Mouse (Mus musculus): ENCODE measurements around the gene Rnf5.

Gene Rnf5

DNA sequence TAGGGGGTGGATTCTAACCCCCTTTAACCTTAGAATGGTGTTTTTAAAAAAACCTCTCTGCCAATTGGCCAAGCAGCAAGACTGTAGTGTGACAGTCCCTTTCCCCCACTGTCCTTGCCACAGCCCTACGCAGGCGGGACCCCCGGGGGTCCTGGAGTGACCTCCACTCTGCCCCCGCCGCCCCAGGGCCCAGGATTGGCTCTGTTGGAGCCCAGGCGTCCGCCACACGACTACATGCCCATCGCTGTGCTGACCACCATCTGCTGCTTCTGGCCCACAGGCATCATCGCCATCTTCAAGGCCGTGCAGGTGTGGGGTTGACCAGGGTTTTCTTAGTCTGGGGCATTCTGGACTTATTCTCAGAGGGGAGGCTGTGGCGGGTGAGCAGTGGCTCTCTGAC is 28.2 kb upstream of the Rnf5 start:
- no peak for DNase-seq

- peak; percentile 65 to 73 for DNase-seq
Observed at GRCm38 (mm10) chr17:34630761-34631301, 27.3 kb upstream of the Rnf5 start.

- DNase-seq = peak; percentile 81 to 88
Observed at GRCm38 (mm10) chr17:34629796-34630603, 26.5 kb upstream of the Rnf5 start.

DNA sequence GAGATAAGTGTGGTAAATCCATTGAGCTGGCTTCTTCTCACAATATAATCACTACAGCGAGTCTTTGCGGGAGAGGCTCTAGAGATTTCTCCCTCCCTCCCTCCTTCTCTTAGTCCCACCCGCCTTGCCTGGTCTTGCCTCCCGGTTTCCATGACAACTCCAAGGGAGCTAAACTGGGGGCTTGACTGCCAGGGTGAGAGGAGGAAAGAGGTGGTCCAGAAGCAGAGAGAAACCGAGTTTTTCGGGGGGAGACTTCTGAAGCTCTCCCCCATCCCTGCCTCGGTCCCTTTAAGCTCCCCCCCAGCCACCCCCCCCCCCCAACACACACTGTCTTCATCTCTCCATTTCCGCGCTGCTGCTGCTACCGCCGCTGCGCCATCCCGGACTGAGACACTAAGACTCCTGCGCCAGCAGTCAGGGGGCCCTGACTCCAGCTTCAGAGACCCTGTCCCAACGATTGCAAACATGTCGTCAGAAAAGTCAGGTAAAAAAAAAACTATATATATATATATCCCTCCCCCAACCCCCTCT is 25.8 kb upstream of the Rnf5 start, which contains the start of gene Prrt1:
TSS of gene Prrt1 (plus strand) at position 313 of the 531 bp plus-strand sequence.
- DNase-seq = peak in 1 of 2 experiments; percentile 48

DNA sequence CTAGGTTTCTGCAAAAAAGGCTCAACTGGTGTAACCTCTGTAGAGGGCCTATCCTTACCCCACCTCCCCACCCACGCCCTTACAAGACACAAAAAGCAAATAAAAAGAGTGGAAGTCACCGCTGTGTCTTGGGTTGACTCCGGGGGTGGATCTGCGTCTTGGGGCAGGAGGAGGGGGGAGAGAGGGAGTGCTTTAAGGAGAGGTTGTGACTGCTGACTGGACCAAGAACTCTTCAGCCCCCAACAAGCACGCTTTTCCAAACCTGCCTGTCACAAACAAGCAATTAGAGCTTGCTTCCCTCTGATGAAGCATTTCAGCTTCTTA is 25.1 kb upstream of the Rnf5 start:
- DNase-seq = peak in 1 of 2 experiments; percentile 55

DNA sequence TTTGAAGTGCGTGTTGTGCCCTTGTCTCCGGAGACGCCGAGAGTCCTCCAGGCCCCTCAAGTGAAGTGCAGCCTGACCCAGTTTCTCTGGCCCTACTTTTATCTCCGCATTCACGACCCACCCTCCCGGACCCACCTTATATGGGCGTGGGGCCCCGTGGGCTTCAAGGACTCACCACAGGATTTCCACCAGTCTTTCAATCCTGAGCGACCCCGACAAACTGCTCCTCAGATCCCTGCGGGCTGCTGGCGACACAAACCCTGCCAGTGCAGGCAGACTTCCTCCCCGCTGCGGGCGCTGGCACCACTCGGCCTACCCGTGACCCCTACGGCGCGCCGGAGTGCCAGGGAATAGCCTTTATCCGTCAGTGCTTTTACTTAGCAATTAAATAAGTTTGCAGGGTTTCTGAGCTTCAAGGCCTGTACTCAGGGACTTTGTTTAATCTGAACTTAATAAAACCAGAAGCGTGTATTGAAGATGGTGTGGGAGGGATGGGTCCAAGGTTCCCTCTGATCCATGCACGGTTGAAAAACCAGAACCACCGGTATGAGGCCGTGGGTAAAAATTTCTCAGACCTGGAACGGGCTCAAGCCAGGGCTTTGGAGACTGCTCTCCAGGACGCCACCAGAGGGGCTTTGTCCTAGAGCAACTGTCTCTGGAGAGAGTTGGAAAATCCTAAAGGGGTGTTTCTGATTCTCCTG is 24.6 kb upstream of the Rnf5 start, which contains the start of gene Ppt2:
TSS of gene Ppt2 (minus strand) at position 568 of the 701 bp plus-strand sequence.
- peak; percentile 59 to 66 for DNase-seq

DNA sequence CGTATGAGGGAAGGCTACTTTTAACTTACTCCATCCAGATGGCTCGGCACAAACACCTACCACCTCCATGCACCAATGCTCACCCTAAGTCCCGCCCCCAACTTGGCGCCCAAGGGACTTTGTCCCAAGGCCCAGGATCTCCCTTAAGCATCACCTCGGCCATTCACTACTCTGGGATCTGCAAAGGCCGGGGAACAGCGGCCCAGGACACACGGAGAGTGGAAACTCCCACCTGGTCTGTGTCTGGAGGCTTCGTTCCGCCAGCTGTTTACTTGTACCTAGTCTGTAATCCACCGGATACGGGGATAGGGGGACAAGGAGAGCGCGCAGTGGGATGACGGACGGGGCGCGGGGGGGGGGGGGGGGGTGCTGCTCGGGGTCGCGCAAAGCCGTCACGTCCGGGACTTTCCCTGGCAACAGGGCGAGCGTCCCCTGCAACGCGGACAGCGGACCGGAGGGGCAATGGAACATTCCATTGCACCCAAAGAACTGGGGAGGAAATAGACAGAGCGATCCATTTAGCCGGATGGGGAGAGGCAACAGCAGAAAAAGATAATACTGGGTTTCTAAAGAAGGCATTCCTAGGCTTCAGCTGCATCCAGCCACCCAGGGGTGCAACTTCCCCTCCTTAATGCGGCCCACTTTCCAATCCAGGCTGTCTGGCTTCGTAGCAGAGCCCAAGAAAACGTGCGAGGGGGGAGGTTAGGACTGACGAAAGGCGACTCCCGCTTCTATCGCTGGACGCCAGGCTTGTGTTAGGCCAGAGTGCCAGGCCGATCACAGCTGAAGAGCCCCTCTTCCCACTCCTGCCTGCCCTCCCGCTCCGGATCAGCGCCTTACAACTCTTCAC is 23.8 kb upstream of the Rnf5 start:
- peak; percentile 65 to 77 for DNase-seq

- peak in 1 of 2 experiments; percentile 54 for DNase-seq
Observed at GRCm38 (mm10) chr17:34626773-34627092, 23.2 kb upstream of the Rnf5 start.

- peak in 1 of 2 experiments; percentile 46 for DNase-seq
Observed at GRCm38 (mm10) chr17:34626062-34626772, 22.7 kb upstream of the Rnf5 start.

DNA sequence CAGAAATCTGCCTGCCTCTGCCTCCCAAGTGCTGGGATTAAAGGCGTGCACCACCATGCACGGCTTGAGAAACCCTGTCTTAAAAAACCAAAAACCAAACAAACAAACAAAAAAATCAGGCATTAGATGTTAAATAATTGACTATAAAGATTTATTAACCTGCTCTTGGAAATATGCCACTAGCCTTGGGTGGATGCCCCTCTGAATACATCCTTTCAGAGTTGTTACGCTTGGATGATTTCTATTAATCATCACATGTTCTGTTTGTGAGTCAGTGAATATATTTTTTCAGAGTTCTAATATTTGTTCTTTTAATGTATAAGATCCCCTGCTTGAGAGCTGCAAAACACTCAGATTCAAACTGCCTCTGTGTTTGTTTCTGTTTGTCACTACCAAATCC is 21.5 kb upstream of the Rnf5 start:
- no peak for DNase-seq

- no peak for DNase-seq
Observed at GRCm38 (mm10) chr17:34623161-34623560, 19.7 kb upstream of the Rnf5 start.

DNA sequence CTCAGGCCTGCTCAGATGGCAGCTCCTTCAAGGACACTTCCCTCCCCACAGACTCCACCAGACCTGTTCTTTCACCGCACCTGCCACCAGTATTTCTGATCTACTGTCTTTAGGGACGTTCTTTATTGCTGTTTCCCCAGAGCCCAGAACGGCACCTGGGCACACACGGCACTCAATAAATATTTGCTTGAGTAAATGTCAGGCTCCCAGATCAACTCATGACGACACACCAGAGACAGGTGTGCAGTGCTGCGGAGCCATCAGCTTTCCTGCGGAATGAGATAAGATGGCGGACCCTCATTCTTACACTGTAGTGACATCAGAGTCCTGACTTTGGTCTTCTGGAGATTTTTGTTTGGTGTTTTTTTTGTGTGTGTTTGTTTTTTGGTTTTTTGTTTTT is 17.5 kb upstream of the Rnf5 start:
- DNase-seq = no peak

DNA sequence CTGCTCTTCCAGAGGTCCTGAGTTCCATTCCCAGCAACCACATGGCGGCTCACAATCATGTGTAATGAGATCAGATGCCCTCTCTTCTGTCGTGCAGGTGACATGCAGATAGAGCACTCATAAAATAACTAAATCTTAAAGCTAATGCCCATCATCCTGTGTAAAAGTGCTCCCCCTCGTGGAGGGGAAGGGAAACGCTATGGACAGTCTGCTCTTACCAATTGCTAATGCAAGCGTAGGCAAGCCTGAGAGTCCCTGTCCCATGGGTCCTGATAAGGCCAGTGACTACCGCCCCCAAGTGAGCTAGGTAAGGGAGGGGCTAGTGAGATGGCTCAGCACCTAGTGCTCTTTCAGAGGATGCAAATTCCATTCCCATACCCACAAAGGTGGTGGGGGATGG is 15.5 kb upstream of the Rnf5 start:
- DNase-seq = peak; percentile 57 to 73

- DNase-seq = no peak
Observed at GRCm38 (mm10) chr17:34615871-34616270, 12.4 kb upstream of the Rnf5 start, which contains the start of gene Egfl8. Egfl8 (minus strand) TSS chr17:34615971.

- DNase-seq = no peak
Observed at GRCm38 (mm10) chr17:34613830-34614229, 10.3 kb upstream of the Rnf5 start.

GRCm38 (mm10) chr17:34613054-34613645 is 9.7 kb upstream of the Rnf5 start:
- DNase-seq = no peak

DNA sequence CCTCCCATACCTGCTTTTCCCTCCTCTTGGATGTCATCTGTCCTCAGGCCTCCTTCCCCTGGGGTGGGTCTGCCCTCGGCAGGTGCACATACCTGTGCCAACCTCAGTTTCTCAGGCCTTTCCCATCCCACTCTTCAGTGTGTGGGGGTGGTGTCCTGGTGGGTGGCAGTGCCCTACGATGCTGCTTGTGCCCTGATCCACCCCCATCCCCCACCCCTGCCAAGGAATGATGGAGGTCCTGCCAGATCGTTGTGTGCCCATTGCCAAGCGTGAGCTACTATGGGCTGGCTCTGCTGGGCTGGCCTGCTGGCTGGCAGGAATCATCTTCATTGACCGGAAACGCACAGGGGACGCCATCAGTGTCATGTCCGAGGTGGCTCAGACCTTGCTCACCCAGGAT is 7.6 kb upstream of the Rnf5 start:
- no peak for DNase-seq

DNA sequence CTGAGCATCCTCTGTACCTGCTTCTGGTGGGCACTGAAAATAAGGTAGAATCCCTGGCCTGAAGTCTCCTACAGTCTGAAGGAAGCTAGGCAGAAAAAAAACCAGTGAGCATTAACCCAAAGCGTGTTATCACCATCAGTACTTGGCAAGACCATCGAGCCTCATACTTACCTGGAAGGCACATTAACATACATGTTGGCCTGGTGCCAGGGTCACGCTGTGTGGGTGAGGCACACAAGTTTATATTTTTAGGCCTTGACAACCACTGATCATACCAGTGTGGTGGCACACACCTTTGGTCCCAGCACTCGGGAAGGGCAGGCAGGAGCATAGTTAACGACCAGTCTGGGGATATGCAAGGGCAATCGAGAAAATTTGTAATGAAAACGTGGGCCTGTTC is 4.5 kb upstream of the Rnf5 start:
- no peak for DNase-seq

- DNase-seq = peak in 1 of 2 experiments; percentile 56
Observed at GRCm38 (mm10) chr17:34606186-34607039, 2.9 kb upstream of the Rnf5 start.

GRCm38 (mm10) chr17:34605609-34606008 is 2.1 kb upstream of the Rnf5 start:
- DNase-seq = peak; percentile 93 to 94
